Mouse (Mus musculus) midbrain, embryonic 12.5 days (tissue): ENCODE measurements around the gene Gm21985. TPM values are rescaled to one million over a fixed set of nuclear protein-coding genes. Genes with fewer than 3 reads are reported as not detected.

Experiments
- ATAC-seq: fragments of 200-750 bp; cut with Nextera tagmentation; 2 replicates; pipeline ENCODE4 v1.8.0; 2017; ENCODE audit warnings: low read depth, moderate TSS enrichment, moderate library complexity; ENCODE audit not compliant: low FRiP score
- H3K27ac ChIP-seq: fragments of 300-500 bp; sonication (generic); replicated peaks from 2 replicates; pipeline ENCODE4 v1.5.1; 2016; ENCODE audit warnings: mild to moderate bottlenecking
- H3K27me3 ChIP-seq: fragments of 300-500 bp; sonication (generic); 2 replicates; pipeline ENCODE4 v1.6.1; 2016; ENCODE audit warnings: mild to moderate bottlenecking
- H3K36me3 ChIP-seq: fragments of 300-500 bp; sonication (generic); 2 replicates; pipeline ENCODE4 v1.6.1; 2016
- H3K4me1 ChIP-seq: fragments of 300-500 bp; sonication (generic); 2 replicates; pipeline ENCODE4 v1.6.1; 2016
- H3K4me2 ChIP-seq: fragments of 300-500 bp; sonication (generic); replicated peaks from 2 replicates; pipeline ENCODE4 v1.6.1; 2016; ENCODE audit warnings: mild to moderate bottlenecking, moderate library complexity
- H3K4me3 ChIP-seq: fragments of 300-500 bp; sonication (generic); 2 replicates; pipeline ENCODE4 v1.5.1; 2016; ENCODE audit warnings: mild to moderate bottlenecking
- H3K9ac ChIP-seq: fragments of 300-500 bp; sonication (generic); replicated peaks from 2 replicates; pipeline ENCODE4 v1.6.1; 2016; ENCODE audit warnings: mild to moderate bottlenecking, moderate library complexity
- H3K9me3 ChIP-seq: fragments of 300-500 bp; sonication (generic); 2 replicates; pipeline ENCODE4 v1.6.1; 2016; ENCODE audit warnings: mild to moderate bottlenecking
- WGBS: fragments of 180-500 bp; shearing (Covaris S2); methylation state at CpG from one replicate; pipeline ENCODE4 v1.1.7; 2016; 5-methylcytosine and 5-hydroxymethylcytosine counted together
- polyA plus RNA-seq: library from polyadenylated mRNA; unstranded; fragments of >200 nt; fragmentation: Nextera tagmentation; extraction: Ambion mirVana; gene quantifications from 2 replicates; pipeline ENCODE4 v1.2.1, GENCODE M21; 2016

The Gm21985 gene
- polyA plus RNA-seq, 1 experiment from 2014 or later, result not detected

DNA sequence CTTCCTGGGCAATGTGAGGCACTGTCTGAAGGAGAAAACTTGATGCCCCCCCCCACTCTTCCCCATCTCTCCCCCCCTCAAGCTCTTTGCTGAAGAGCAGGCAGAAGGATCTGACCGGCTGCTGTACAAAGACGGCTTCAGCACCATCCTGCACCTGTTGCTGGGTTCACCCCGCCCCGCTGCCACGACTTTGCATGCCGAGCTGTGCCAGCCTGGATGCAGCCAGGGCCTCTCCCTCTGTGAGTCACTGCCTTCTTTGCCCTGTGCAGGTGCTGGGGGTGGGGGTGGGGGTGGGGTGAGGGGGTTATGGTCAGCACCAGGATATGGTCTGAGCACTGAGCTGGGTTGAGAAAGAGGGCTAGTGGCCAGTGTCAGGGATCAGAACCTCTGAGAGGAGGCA lies 19.9 kb upstream of the Gm21985 start:
- no peak for ATAC-seq
- Histone ChIP-seq H3K27ac (no peak overlapping the region), H3K4me1 (no peaks in the 10 kb centered on the region), H3K27me3 (no peaks in the 10 kb centered on the region), H3K9ac (no peak overlapping the region), H3K36me3 (peaks cover 17% of the 10 kb centered on the region), H3K4me3 (no peak overlapping the region), H3K9me3 (no peaks in the 10 kb centered on the region), H3K4me2 (no peak overlapping the region)
- 89% methylated on average over 6 of the region's 6 CpGs for WGBS

GRCm38 (mm10) chr2:112247323-112247722 lies 18.8 kb upstream of the Gm21985 start:
- no peak overlapping the region for H3K4me2 ChIP-seq
- no peaks in the 10 kb centered on the region for H3K4me1 ChIP-seq
- H3K27me3 ChIP-seq, result no peaks in the 10 kb centered on the region
- 87% methylated on average over 10 of the region's 10 CpGs for WGBS
- H3K9me3 ChIP-seq, result no peaks in the 10 kb centered on the region
- ATAC-seq, result no peak
- no peak overlapping the region for H3K27ac ChIP-seq
- no peak overlapping the region for H3K4me3 ChIP-seq
- H3K36me3 ChIP-seq, result peaks cover 17% of the 10 kb centered on the region
- no peak overlapping the region for H3K9ac ChIP-seq

GRCm38 (mm10) chr2:112249780-112250453 lies 16.2 kb upstream of the Gm21985 start:
- no peak for ATAC-seq
- Histone ChIP-seq H3K9me3 (no peaks in the 10 kb centered on the region), H3K4me3 (no peak overlapping the region), H3K4me1 (no peaks in the 10 kb centered on the region), H3K27ac (no peak overlapping the region), H3K4me2 (no peak overlapping the region), H3K36me3 (peaks cover 8% of the 10 kb centered on the region), H3K9ac (no peak overlapping the region), H3K27me3 (no peaks in the 10 kb centered on the region)
- 87% methylated on average over 10 of the region's 10 CpGs for WGBS

DNA sequence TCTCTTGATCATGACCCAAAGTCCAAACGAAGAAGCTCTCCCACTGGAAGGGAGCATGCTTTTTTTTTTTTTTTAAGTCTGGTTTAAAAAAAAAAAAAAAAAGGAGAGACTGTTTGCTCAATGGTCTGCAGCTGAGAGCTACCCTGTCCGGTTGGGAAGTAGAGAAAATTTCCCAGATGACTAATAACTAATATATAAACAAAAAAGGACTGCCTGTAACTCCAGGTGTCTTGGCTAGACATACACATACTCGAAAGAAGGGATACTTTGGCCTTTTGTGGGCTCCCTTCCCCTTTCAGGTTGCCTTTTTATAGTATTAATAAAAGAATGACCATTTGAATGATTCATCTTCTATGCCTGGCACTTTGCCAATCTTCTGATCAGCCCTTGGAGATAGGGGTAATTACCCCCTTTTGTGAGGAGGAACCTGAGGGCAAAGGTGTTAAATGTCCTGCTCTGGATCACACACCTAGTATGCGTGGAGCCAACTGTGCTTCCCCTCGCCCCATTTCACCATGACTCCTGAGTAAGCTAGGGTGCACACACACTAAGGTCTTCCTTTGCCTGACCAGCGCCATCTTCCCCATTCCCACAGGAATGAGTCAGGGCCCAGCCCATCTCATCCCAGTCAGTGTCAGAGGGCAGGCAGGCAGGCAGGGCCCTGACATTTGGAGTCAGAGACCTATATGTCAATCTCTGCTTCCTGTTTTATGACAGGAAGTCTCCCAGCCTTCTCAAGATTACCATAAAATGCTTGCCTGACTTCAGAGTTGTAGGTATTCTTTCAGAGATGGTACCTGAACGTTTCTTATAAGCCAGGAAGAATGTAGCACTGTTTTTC lies 11.2 kb upstream of the Gm21985 start:
- 70% methylated on average over 7 of the region's 7 CpGs for WGBS
- Histone ChIP-seq H3K9me3 (no peaks in the 10 kb centered on the region), H3K4me2 (no peak overlapping the region), H3K27me3 (no peaks in the 10 kb centered on the region), H3K27ac (no peak overlapping the region), H3K4me1 (no peaks in the 10 kb centered on the region), H3K9ac (no peak overlapping the region), H3K36me3 (no peaks in the 10 kb centered on the region), H3K4me3 (no peak overlapping the region)
- no peak for ATAC-seq

- H3K36me3 ChIP-seq, result no peaks in the 10 kb centered on the region
- no peak within 1 kb of the TSS for H3K4me3 ChIP-seq
- WGBS, result 73% methylated on average over 10 of the region's 10 CpGs
- no peak within 1 kb of the TSS for H3K27ac ChIP-seq
- H3K4me2 ChIP-seq, result no peak within 1 kb of the TSS
- no peak within 1 kb of the TSS for H3K9ac ChIP-seq
- ATAC-seq, result no peak
- peaks cover 10% of the 10 kb centered on the region for H3K4me1 ChIP-seq
- H3K27me3 ChIP-seq, result no peaks in the 10 kb centered on the region
- no peaks in the 10 kb centered on the region for H3K9me3 ChIP-seq
Observed at GRCm38 (mm10) chr2:112259241-112259962, 6.7 kb upstream of the Gm21985 start, which contains the start of gene Nutm1. Nutm1 (minus strand) TSS chr2:112259291.

DNA sequence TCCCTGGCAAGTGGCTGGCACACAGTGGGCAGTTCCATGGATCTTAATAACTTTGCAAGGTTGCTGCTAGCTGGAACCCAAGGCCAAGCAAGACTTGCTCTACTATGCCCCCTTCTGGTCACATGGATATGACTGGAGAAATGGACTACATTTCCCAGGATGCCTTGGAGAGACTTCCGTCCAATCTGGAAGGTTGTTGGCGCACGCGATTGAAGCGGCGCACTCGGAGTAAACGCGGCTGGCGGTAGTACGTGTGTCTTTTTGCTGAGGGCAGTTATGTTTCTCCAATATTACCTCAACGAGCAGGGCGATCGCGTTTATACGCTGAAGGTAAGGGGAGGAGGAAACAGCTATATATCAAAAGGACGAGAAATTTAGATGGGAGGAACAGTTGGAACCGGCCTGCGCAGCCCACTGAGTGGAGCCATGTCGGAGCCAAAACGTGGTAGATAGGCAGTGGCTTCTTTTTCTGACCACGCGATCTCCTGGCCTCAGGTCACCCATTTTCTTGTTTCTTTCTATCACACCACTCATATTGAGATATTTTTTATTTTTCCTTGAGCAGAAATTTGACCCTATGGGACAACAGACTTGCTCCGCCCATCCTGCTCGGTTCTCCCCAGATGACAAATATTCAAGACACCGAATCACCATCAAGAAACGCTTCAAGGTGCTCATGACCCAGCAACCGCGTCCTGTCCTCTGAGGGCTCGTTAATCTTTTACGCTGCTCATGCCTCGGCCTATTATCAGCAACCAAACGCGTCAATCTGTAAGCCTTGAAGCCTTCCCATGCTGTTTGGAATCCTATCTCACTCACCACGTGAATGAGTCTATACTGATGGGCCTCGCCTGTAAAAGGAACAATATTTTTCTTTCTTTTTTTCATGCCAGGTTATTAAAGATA lies 4.1 kb upstream of the Gm21985 start, which contains the start of gene Nop10:
Gene Nop10, plus strand, starts transcription at position 179 of the 906 bp plus-strand sequence.
- Histone ChIP-seq H3K9ac (peak within 1 kb of the TSS; percentile 65), H3K27me3 (no peaks in the 10 kb centered on the region), H3K4me1 (peaks cover 19% of the 10 kb centered on the region), H3K27ac (no peak within 1 kb of the TSS; the same call in 1 of the 2 replicates), H3K4me3 (peak within 1 kb of the TSS; percentile 56), H3K4me2 (peak within 1 kb of the TSS; percentile 57), H3K9me3 (no peaks in the 10 kb centered on the region), H3K36me3 (no peaks in the 10 kb centered on the region)
- ATAC-seq, result peak; percentile 62
- WGBS, result under 1% methylated on average over 36 of the region's 36 CpGs

GRCm38 (mm10) chr2:112262779-112263295 lies 3.3 kb upstream of the Gm21985 start:
- peaks cover 25% of the 10 kb centered on the region for H3K4me1 ChIP-seq
- no peaks in the 10 kb centered on the region for H3K36me3 ChIP-seq
- peak overlapping the region; percentile 65; the same call in 1 of the 2 replicates for H3K9ac ChIP-seq
- no peaks in the 10 kb centered on the region for H3K27me3 ChIP-seq
- no peaks in the 10 kb centered on the region for H3K9me3 ChIP-seq
- H3K27ac ChIP-seq, result no peak overlapping the region
- WGBS, result 37% methylated on average over 4 of the region's 4 CpGs
- H3K4me2 ChIP-seq, result peak overlapping the region; percentile 57
- no peak for ATAC-seq
- H3K4me3 ChIP-seq, result peak overlapping the region; percentile 56

DNA sequence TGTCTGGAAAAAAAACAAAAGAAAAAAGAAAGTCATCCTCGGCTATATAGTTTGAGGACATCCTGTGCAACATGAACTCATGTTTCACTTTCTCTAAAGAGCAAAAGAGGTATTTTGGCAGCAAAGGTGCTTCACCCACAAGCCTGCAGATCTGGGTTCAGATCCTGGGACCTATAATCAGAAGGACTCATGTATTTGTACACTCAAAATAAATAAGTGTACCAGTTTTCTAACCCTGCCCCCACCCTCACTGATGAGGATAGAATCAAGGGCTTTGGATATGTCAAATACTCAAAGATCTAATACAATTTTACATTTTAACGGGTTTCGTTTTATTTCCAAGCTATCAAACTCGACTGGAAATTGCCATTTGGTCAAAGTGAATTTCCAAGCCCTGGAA lies 1.8 kb upstream of the Gm21985 start:
- no peaks in the 10 kb centered on the region for H3K27me3 ChIP-seq
- WGBS, result 85% methylated on average over 4 of the region's 4 CpGs
- H3K9ac ChIP-seq, result no peak overlapping the region

GRCm38 (mm10) chr2:112265448-112266241 lies 469 bp upstream of the Gm21985 start, which contains the start of gene Slc12a6:
Slc12a6 (plus strand) TSS chr2:112265825.
- H3K27me3 ChIP-seq, result no peaks in the 10 kb centered on the region
- H3K4me2 ChIP-seq, result peak within 1 kb of the TSS; percentile 92
- H3K36me3 ChIP-seq, result no peaks in the 10 kb centered on the region
- peak within 1 kb of the TSS; percentile 85 for H3K9ac ChIP-seq
- ATAC-seq, result peak; percentile 96
- WGBS, result under 1% methylated on average over 75 of the region's 85 CpGs
- H3K27ac ChIP-seq, result peak within 1 kb of the TSS; percentile 95
- no peaks in the 10 kb centered on the region for H3K9me3 ChIP-seq
- H3K4me3 ChIP-seq, result peak within 1 kb of the TSS; percentile 79
- H3K4me1 ChIP-seq, result peaks cover 35% of the 10 kb centered on the region

More for the DNA sequence above, 1.8 kb upstream of the Gm21985 start:
- H3K4me1 ChIP-seq, result peaks cover 31% of the 10 kb centered on the region
- no peak overlapping the region for H3K27ac ChIP-seq
- H3K4me2 ChIP-seq, result no peak overlapping the region
- no peak for ATAC-seq
- no peaks in the 10 kb centered on the region for H3K36me3 ChIP-seq
- H3K4me3 ChIP-seq, result no peak overlapping the region
- H3K9me3 ChIP-seq, result no peaks in the 10 kb centered on the region

DNA sequence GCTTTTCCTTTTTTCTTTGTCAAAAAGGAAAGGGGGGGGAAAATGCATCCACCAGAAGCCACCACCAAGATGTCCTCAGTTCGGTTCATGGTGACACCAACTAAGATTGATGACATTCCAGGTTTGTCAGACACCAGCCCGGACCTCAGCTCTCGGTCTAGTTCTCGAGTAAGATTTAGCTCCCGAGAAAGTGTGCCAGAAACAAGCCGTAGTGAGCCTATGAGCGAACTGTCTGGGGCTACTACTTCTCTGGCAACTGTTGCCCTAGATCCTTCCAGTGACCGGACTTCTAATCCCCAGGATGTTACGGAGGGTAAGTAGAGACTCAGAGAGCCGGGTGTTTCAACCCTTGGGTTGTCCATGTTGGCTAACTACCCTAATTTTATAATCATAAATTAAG lies 666 bp downstream of the Gm21985 start:
- ATAC-seq, result no peak
- WGBS, result 62% methylated on average over 10 of the region's 10 CpGs
- Histone ChIP-seq H3K27ac (no peak overlapping the region), H3K4me3 (peak overlapping the region; percentile 79), H3K27me3 (no peaks in the 10 kb centered on the region), H3K4me1 (peaks cover 35% of the 10 kb centered on the region), H3K9ac (peak overlapping the region; percentile 85; the same call in 1 of the 2 replicates), H3K4me2 (peak overlapping the region; percentile 92), H3K36me3 (no peaks in the 10 kb centered on the region), H3K9me3 (no peaks in the 10 kb centered on the region)
